Mouse (Mus musculus): ENCODE data around the gene Foxp1.

GRCm38 (mm10) chr6:99265173-99265572, 257.3 kb downstream of the Foxp1 start:
- TF ChIP-seq EP300 (IDR thresholded peaks at IDR 0.05) = no peak
- peak; percentile 54 for TF ChIP-seq CTCF (IDR thresholded peaks at IDR 0.05)
